Mouse (Mus musculus) MEL (cell line): ENCODE measurements around the gene Birc5.

Experiments
- E2F4 ChIP-seq: IDR thresholded peaks from 2 replicates; pipeline ENCODE4 v1.6.1; 2011; ENCODE audit warnings: low read depth, low read length, improper control_type of control experiment, borderline replicate concordance
- ELF1 ChIP-seq: IDR thresholded peaks from 2 replicates; pipeline ENCODE4 v1.6.1; 2014; ENCODE audit warnings: low read depth, mild to moderate bottlenecking, inconsistent platforms, low read length, improper control_type of control experiment, moderate library complexity
- EP300 ChIP-seq, 2 experiments: IDR thresholded peaks; 2 replicates each; pipeline ENCODE4 v1.6.1; 2011; ENCODE audit warnings: improper control_type of control experiment in 2 of 2, low read length in 2 of 2, low read depth in 1 of 2, mild to moderate bottlenecking in 1 of 2
- GATA1 ChIP-seq: IDR thresholded peaks from 2 replicates; pipeline ENCODE4 v1.6.1; 2011; ENCODE audit warnings: low read depth, low read length, improper control_type of control experiment
- MAFK ChIP-seq: IDR thresholded peaks from 2 replicates; pipeline ENCODE4 v1.6.1; 2011; ENCODE audit warnings: low read depth, mild to moderate bottlenecking, low read length, improper control_type of control experiment, borderline replicate concordance
- NELFE ChIP-seq: IDR thresholded peaks from 2 replicates; pipeline ENCODE4 v1.6.1; 2011; ENCODE audit warnings: low read depth, low read length, improper control_type of control experiment
- UBTF ChIP-seq: IDR thresholded peaks from 2 replicates; pipeline ENCODE4 v1.6.1; 2012; ENCODE audit warnings: low read depth, mild to moderate bottlenecking, inconsistent platforms, low read length, improper control_type of control experiment, moderate library complexity, borderline replicate concordance; ENCODE audit not compliant: insufficient read depth

DNA sequence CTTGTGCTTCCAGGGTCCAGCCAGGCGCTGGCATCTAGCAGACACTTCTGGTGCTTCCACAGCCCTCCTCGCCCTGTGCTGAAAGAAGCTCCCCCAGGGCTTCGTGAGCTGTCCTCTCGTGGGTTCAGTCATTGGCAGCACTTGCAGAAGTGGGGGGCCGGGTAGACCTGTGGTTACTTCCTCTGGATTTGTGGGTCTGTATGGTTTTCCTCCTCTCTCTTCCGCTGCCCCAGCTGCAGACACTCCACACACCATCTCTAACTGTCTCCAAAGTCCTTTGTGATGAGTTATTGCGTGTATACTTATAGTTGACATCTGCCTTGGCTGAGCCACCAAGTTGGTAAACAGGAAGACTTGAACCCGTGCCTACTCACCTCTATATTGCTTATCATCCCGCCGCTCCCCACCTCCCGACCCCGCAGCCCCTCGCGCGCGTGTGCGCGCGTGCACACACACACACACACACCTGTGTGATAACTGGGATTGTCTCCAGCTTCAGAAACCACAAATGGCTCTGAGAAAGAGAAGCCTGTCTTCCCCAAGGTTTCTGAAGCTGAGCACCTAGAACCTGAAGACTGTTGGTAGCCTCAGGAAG, 42.6 kb downstream of the Birc5 start:
- TF ChIP-seq MAFK (no peak), E2F4 (no peak), ELF1 (no peak), EP300 (IDR thresholded peaks at IDR 0.05; ENCODE audit: low read depth in 1 of 2, low read length in 2 of 2) (no peak), GATA1 (no peak), NELFE (no peak), UBTF (no peak)
